Mouse (Mus musculus) CH12.LX (cell line): ENCODE data around the gene Bcl2l14.

Source experiments
- CHD1 ChIP-seq: IDR thresholded peaks from 2 replicates; pipeline ENCODE4 v1.6.1; 2012; ENCODE audit warnings: low read depth, low read length, improper control_type of control experiment, inconsistent platforms
- CHD2 ChIP-seq: IDR thresholded peaks from 2 replicates; pipeline ENCODE4 v1.6.1; 2011; ENCODE audit warnings: low read length, improper control_type of control experiment
- CTCF ChIP-seq, 2 experiments: IDR thresholded peaks in 1 of 2; conservative IDR thresholded peaks in 1 of 2; 2 replicates each; pipeline ENCODE4 v1.5.1; 2011 to 2012; ENCODE audit warnings: low read depth in 2 of 2, low read length in 2 of 2, improper control_type of control experiment in 1 of 2, inconsistent platforms in 1 of 2, mild to moderate bottlenecking in 1 of 2, moderate library complexity in 1 of 2
- EP300 ChIP-seq: IDR thresholded peaks from 2 replicates; pipeline ENCODE4 v1.6.1; 2011; ENCODE audit warnings: low read length, improper control_type of control experiment
- JUN ChIP-seq: IDR thresholded peaks from 2 replicates; pipeline ENCODE4 v1.6.1; 2011; ENCODE audit warnings: low read depth, mild to moderate bottlenecking, low read length, improper control_type of control experiment, moderate library complexity; ENCODE audit not compliant: insufficient read depth
- MAFK ChIP-seq: IDR thresholded peaks from 2 replicates; pipeline ENCODE4 v1.6.1; 2011; ENCODE audit warnings: low read length, improper control_type of control experiment; ENCODE audit not compliant: insufficient replicate concordance
- MAX ChIP-seq: IDR thresholded peaks from 2 replicates; pipeline ENCODE4 v1.6.1; 2011; ENCODE audit warnings: low read length, improper control_type of control experiment
- RCOR1 ChIP-seq: conservative IDR thresholded peaks from 2 replicates; pipeline ENCODE4 v1.6.1; 2012; ENCODE audit warnings: low read depth, mild to moderate bottlenecking, inconsistent platforms, low read length, improper control_type of control experiment
- SIN3A ChIP-seq: IDR thresholded peaks from 2 replicates; pipeline ENCODE4 v1.6.1; 2012; ENCODE audit warnings: low read length, improper control_type of control experiment, inconsistent platforms
- UBTF ChIP-seq: IDR thresholded peaks from 2 replicates; pipeline ENCODE4 v1.6.1; 2012; ENCODE audit warnings: low read depth, mild to moderate bottlenecking, inconsistent platforms, low read length, improper control_type of control experiment, moderate library complexity
- ZKSCAN1 ChIP-seq: IDR thresholded peaks from 2 replicates; pipeline ENCODE4 v1.6.1; 2012; ENCODE audit warnings: low read depth, inconsistent platforms, low read length, improper control_type of control experiment, borderline replicate concordance
- ZMIZ1 ChIP-seq: IDR thresholded peaks from 2 replicates; pipeline ENCODE4 v1.6.1; 2012; ENCODE audit warnings: low read depth, mild to moderate bottlenecking, inconsistent platforms, low read length, improper control_type of control experiment

DNA sequence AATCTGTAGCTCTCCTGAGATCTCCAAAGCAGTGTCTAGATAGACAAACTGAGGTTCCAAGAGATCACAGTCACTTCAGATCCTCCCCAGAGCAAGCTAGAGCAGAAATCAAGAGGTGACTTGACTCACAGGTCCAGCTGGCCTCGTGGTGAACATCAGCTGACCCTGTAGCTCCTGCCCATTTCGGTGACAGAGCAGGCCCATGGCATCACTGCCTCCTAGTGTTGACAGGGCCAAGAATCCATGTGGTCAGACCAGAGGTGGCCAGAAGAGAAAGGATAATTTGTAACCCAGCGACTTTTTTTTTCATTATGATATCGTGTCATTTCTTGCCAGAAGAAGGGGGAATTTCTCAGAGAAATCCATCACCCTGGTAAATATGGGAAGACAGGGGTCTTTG lies 30.2 kb upstream of the Bcl2l14 start:
- TF ChIP-seq CTCF (conservative IDR thresholded peaks at IDR 0.05 in 1 of 2, IDR thresholded peaks at IDR 0.05 in 1 of 2; ENCODE audit: low read depth in 2 of 2, low read length in 2 of 2) (peak in 1 of 2 experiments; percentile 44; a peak in 2 of 4 replicates), MAX (0 out of 2 replicates have a peak, but pooled peaks have one; percentile 27), CHD2 (no peak), EP300 (no peak), CHD1 (no peak), JUN (no peak), RCOR1 (no peak), MAFK (no peak), ZMIZ1 (no peak), ZKSCAN1 (no peak), SIN3A (no peak), UBTF (no peak)
